Mouse (Mus musculus) Patski (cell line): ENCODE data around the gene Rhbdf1. TPM values are rescaled to one million over a fixed set of nuclear protein-coding genes. Genes with fewer than 3 reads are reported as not detected.

ENCODE experiments used
- ATAC-seq: fragments of 100-300 bp; one replicate; pipeline ENCODE4 v1.8.0; 2021
- CTCF ChIA-PET: fragments of 350-600 bp; sonication (Branson Sonifier 250); formaldehyde crosslinking; loops from one replicate; lab custom pipeline; 2022; ENCODE audit warnings: inconsistent platforms; lab: Charles Lee
- POLR2A ChIA-PET: fragments of 350-600 bp; sonication (Branson Sonifier 250); formaldehyde crosslinking; loops from one replicate; lab custom pipeline; 2022; ENCODE audit warnings: antibody characterized with exemption, inconsistent platforms; lab: Charles Lee
- DNase-seq: peaks from one replicate; pipeline ENCODE4 v3.0.0-alpha.2; 2011; ENCODE audit warnings: low read depth, low spot score
- H3K27me3 ChIP-seq: fragments of 371-371 bp; one replicate; pipeline ENCODE4 v1.5.1; 2021
- CTCF ChIP-seq: fragments of 100-300 bp; IDR thresholded peaks from one replicate; pipeline ENCODE4 v1.5.1; 2021
- in situ Hi-C: fragments of 300-500 bp; cut with MboI; formaldehyde crosslinking; loops from 3 replicates; pipeline ENCODE4 v1.11.1; 2018; ENCODE audit warnings: low pct_unique_long_range_greater_than_20kb, mixed read lengths
- polyA plus RNA-seq: library from polyadenylated mRNA; unstranded; gene quantifications from one replicate; pipeline ENCODE4 v1.2.3, GENCODE M21; 2021

Gene Rhbdf1
- polyA plus RNA-seq, 1 experiment from 2014 or later = 50.8 TPM

DNA sequence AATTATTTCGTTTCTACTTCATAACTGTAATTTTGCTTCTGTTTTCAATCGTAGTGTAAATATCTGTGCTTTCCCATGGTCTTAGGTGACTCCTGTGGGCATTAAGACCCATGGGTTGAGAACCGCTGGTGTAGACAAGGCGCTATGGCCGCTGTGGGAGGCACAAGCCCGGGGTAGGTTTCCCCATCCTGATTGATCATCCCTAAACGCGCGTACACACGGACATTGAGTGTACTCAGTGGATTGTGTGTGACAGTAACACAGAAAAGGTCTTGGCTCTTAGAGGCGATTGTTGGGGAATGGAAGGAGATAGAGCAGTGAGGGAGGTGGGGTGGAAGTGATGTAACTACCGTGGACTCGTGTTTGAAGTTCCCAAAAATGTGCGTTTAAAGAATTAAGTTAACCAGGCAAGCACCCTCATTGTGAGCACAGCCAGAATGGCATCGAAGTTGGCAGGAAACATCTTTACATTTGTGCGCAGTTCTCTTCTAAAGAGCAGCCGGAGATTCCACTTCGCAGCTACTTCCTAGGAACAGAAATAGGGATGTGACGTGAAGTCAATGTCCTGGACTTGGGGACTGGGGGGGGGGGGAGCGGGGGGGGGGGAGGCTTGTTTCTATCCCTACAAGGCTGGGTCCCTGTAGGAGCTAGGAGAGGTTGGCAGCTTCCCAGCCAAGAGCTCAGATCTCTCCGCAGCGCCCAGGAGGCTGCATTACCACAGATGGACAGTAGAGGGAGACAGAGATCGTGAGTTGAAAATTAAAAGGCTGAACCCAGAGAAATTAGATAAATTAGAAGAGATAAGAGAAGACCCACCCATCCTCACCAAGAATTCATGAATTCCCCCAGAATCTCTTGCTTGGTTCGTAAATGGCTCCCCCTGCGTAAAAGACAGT, 39.9 kb downstream of the Rhbdf1 start:
- no peak for DNase-seq
- no peak for ATAC-seq
- in situ Hi-C loops = loop anchor here (5.0 kb wide), 2 partner anchors 55 to 105 kb away; partner anchors contain the start of gene Hbq1b
- peaks cover 4% of the 10 kb centered on the region for H3K27me3 ChIP-seq
- peak; percentile 89 for TF ChIP-seq CTCF
- POLR2A ChIA-PET = interaction anchor here (1.2 kb wide), 1 partner anchor 57 kb away, joined by 3 read pairs; no protein-coding TSS in a partner anchor
- CTCF ChIA-PET = interaction anchor here (0.7 to 2.1 kb wide), 29 partner anchors 9 to 1318 kb away, joined by 3 to 16 read pairs (median 4); partner anchors contain the start of gene Snrnp25

DNA sequence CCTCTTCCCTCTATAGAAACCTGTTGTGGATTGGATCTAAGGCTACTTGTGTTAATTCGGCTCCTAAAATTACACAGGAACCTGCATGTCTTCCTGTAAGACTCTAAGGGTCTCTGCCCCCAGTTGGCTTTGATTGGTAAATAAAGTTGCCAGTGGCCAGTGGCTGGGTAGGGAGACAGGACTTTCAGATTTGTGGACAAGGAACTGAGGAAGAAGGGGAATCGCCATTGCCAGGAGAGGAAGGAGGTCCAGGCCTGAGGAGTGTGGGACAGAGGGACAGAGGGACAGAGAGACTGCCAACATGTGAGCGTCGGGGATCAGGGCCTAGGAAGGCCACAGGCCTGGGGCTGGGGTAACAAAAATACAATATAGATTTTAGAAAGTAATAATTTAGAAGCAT, 40.9 kb downstream of the Rhbdf1 start:
- CTCF ChIA-PET = interaction anchor here (1.0 to 1.3 kb wide), 2 partner anchors 57 to 140 kb away, joined by 3 read pairs; no protein-coding TSS in a partner anchor
- TF ChIP-seq CTCF = no peak

DNA sequence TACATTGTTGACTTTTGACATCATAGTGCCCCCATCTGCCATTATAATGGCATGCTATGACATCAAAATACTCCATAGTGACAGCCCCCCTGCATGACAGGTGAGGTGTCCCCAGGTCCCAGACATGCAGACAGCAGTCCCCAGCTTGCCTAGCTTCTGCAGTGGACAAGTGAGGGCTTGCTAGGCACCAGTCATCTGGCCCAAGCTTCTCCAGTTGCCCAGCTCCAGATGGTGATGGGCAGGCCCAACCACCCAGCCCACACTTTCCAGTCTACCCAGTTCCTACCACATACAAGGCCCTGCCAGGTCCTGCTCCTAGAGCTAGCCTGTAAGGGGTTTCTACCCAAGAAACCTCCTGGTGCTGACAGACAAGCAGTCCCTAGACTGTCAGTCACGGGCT, 43.6 kb downstream of the Rhbdf1 start:
- no peak for ATAC-seq
- ChIA-PET CTCF (interaction anchor here (1.0 kb wide), 1 partner anchor 17 kb away, joined by 4 read pairs; no protein-coding TSS in a partner anchor), POLR2A (no interaction called here)
- H3K27me3 ChIP-seq = peaks cover 9% of the 10 kb centered on the region
- in situ Hi-C loops = no loop called here
- TF ChIP-seq CTCF = no peak
- no peak for DNase-seq

More for the DNA sequence above, 40.9 kb downstream of the Rhbdf1 start:
- POLR2A ChIA-PET = no interaction called here
- peaks cover 9% of the 10 kb centered on the region for H3K27me3 ChIP-seq
- in situ Hi-C loops = loop anchor here (5.0 kb wide), 2 partner anchors 56 to 106 kb away; partner anchors contain the start of gene Hbq1b
- DNase-seq (no peak), ATAC-seq (no peak)

DNA sequence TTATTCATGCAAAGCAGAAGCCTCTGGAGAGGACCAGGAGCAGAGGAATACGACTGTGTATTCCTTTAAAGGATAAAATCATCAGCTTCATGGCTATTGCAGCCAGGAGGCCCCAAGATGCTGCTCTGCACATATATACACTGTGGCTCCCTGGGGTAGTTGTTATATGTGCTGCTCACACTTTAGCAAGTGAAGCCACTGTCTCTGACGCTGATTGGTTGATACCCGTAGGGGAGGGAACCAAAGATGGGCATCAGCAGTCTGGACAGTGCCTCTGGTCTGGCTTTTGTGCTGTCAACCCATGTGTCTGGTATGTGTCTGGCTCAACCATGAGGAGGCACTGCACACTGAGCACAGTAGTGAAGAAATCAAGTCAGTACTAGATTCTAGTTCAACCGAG, 55.4 kb downstream of the Rhbdf1 start:
- POLR2A ChIA-PET = no interaction called here
- no peak for TF ChIP-seq CTCF
- CTCF ChIA-PET = no interaction called here
- no peak for ATAC-seq
- no peak for DNase-seq
- peaks cover 31% of the 10 kb centered on the region for H3K27me3 ChIP-seq
- in situ Hi-C loops = no loop called here

DNA sequence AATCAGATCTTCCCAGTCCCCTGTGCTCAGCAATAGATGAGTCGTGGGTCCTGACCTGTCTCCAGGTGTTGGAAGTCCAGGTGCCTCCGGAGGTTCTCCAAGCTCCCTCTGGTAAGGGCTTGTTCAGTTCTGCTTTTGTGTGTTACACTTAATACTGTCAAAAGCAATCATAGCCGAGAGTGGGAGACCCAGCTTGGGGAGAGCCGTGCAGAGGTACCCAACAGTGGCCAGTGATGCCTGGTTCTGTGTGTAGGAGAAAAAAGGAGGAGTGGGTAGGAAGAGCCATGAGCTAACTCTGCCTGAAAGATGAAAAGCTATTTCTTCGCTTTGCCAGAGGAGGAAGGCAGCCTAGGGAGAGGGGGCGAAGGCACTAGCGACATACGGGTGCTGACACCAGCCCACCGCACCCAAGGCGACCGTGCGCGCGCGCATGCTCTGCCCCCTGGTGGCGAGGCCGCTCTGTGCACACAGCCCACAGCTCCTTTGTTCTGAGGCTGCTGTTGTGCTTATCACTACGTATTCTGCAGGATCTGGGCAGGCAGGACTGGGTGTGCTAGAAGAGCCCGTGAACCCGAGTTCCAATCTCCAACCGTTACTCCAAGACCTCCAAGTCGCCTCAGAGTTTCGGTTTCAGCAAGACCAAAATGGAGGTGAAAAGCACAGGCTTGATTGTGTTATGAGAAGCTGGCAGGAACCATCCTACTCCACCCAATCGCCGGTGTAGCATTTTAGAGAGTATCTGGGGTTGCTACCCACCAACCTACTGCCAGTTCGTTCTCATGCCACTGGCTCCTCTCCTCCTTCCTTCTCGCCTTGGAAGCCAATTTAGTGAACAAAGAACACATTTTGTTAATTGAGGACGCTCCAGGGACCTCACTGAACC, 59.9 kb downstream of the Rhbdf1 start:
- peak; percentile 73 for ATAC-seq
- ChIA-PET CTCF (interaction anchor here (0.7 to 2.4 kb wide), 15 partner anchors 9 to 484 kb away, joined by 3 to 7 read pairs (median 3); no protein-coding TSS in a partner anchor), POLR2A (no interaction called here)
- DNase-seq = no peak
- peak; percentile 99 for TF ChIP-seq CTCF
- H3K27me3 ChIP-seq = peaks cover 13% of the 10 kb centered on the region
- in situ Hi-C loops = loop anchor here (5.0 kb wide), 1 partner anchor 490 kb away; the partner anchor contains the start of gene Bod1

DNA sequence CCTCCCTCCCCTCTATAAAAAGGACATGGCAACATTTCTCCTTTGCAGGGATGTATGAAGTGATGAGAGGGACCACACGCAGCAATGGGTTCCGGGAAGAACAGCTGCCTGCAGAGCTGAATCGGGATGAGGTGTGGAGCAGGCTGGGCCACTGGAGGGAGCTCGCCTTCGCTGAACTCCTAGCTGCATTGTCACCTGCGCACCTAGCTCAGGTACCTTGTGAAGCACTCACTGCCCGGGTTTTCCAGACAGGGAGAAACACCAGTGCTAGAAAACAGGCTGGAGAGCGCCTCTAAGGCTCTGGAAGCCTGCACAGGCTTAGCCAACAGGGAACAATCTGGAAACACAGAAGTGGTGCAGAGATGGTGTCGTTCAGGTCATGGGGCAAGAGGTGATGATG, 60.6 kb downstream of the Rhbdf1 start:
- ATAC-seq (no peak), DNase-seq (no peak)
- ChIA-PET CTCF (interaction anchor here (0.7 to 2.4 kb wide), 12 partner anchors 10 to 484 kb away, joined by 3 to 7 read pairs (median 4); no protein-coding TSS in a partner anchor), POLR2A (no interaction called here)
- peak; percentile 3 for TF ChIP-seq CTCF
- peaks cover 6% of the 10 kb centered on the region for H3K27me3 ChIP-seq
- in situ Hi-C loops = loop anchor here (5.0 kb wide), 1 partner anchor 489 kb away; the partner anchor contains the start of gene Bod1

DNA sequence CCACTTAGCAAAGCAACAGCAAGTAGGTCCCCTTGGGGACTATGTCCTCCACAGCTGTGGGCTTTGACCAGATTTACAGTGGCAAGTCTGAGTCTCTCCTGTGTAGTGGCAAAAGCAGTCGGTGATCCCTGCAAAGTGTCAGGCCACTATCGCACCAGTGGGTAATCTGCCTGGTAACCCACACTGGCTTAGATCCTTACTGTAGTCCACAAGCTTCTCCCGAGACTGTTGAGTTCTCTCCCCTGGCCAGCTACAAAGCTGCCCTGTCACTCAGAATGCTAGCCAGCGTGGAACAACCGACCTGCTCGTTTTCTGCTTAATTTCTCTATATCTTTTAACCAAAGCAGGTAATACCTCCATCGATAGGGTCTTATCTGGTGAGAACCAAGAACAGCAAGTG, 61.8 kb downstream of the Rhbdf1 start:
- POLR2A ChIA-PET = no interaction called here

More for the DNA sequence above, 61.8 kb downstream of the Rhbdf1 start:
- ATAC-seq = no peak
- TF ChIP-seq CTCF = no peak
- peaks cover 4% of the 10 kb centered on the region for H3K27me3 ChIP-seq
- CTCF ChIA-PET = interaction anchor here (1.7 to 2.4 kb wide), 2 partner anchors 14 to 22 kb away, joined by 6 to 7 read pairs; no protein-coding TSS in a partner anchor
- in situ Hi-C loops = loop anchor here (5.0 kb wide), 1 partner anchor 488 kb away; the partner anchor contains the start of gene Bod1
- DNase-seq = no peak

Other genes with a start within 250 kb of the Rhbdf1 start
- gene Nsg2, start 221.8 kb downstream of the Rhbdf1 start, polyA plus RNA-seq = not detected
- gene Il9r, start 22.0 kb downstream of the Rhbdf1 start, polyA plus RNA-seq = not detected
- 32.0 TPM for gene Snrnp25, start 16.9 kb downstream of the Rhbdf1 start, polyA plus RNA-seq
- gene Mpg, start 4.2 kb upstream of the Rhbdf1 start, polyA plus RNA-seq = 26.3 TPM
- 46.7 TPM for gene Nprl3, start 45.4 kb upstream of the Rhbdf1 start, polyA plus RNA-seq
- not detected for gene Hba-x, start 54.1 kb upstream of the Rhbdf1 start, polyA plus RNA-seq
- gene Hba-a1, start 61.2 kb upstream of the Rhbdf1 start, polyA plus RNA-seq = not detected
- gene Hbq1b, start 64.7 kb upstream of the Rhbdf1 start, polyA plus RNA-seq = not detected
- gene Hba-a2, start 74.2 kb upstream of the Rhbdf1 start, polyA plus RNA-seq = not detected
- not detected for gene Hbq1a, start 77.8 kb upstream of the Rhbdf1 start, polyA plus RNA-seq
- gene Sh3pxd2b, start 125.5 kb upstream of the Rhbdf1 start, polyA plus RNA-seq = 38.4 TPM
- gene Ubtd2, start 233.1 kb upstream of the Rhbdf1 start, polyA plus RNA-seq = 22.4 TPM